Mouse (Mus musculus) embryo, embryonic 10 days (tissue): ENCODE results near the gene Olfr122.

Experiments
- DNase-seq: peaks from one replicate; pipeline ENCODE4 v3.0.0-alpha.2; 2015; ENCODE audit warnings: low spot score

Olfr122 gene

DNA sequence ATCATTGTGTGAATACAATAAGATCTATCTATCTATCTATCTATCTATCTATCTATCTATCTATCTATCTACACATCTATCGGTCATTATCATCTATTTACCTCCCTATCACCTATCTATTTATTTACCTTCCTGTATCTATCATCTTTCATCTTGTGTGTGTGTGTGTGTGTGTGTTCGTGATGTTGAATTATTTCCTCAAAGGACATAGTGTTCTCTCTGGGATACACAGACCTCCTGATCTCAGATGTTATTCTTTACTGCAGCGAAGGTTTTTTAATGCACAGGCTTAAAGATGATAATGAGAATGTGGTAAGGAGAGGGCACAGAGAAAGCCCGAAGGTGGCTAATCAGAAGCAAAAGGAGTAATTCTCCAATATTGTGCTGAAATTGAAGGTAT, at the start of gene Olfr122:
TSS of gene Olfr122 (plus strand) at position 301 of the 400 bp plus-strand sequence.
- no peak for DNase-seq

- DNase-seq: no peak
These were observed 46.9 kb upstream of the Olfr122 start, which contains the start of gene Olfr120 for GRCm38 (mm10) chr17:37721508-37721907. TSS of gene Olfr120 (plus strand) at chr17:37721808.

DNA sequence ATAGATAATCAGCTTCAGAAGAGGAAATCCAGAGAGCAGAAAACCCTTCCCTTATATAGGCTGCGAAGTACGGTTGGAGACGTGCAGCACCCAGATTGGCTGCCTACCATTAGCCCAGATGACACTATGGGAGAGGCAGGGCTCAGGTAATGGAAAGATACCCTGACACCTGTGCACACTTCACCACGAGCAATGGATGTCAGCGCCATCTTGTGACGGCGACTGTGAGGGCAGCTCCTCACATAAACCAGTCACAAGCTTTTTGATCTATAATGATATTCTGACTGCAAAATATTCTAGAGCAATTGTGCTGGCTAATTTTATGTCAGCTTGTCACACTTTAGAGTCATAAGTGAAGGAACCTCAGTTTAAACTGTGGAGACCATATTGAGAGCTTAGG, 30.3 kb upstream of the Olfr122 start:
- no peak for DNase-seq

GRCm38 (mm10) chr17:37793229-37793628, 24.8 kb downstream of the Olfr122 start, which contains the start of gene Olfr123:
TSS of gene Olfr123 (plus strand) at chr17:37793529.
- no peak for DNase-seq

- DNase-seq: no peak
These were observed 31.2 kb downstream of the Olfr122 start, which contains the start of gene Olfr124 for GRCm38 (mm10) chr17:37799588-37799987. TSS of gene Olfr124 (plus strand) at chr17:37799888.
